Mouse (Mus musculus) forebrain, embryonic 15.5 days (tissue): Measurements from ENCODE around the gene Ankrd17. TPM values are rescaled to one million over a fixed set of nuclear protein-coding genes. Genes with fewer than 3 reads are reported as not detected.

Experiments used
- ATAC-seq: fragments of 200-750 bp; cut with Nextera tagmentation; replicated peaks from 2 replicates; pipeline ENCODE4 v1.8.0; 2017; ENCODE audit warnings: mild to moderate bottlenecking, moderate TSS enrichment, moderate library complexity
- H3K27ac ChIP-seq: fragments of 300-500 bp; sonication (generic); replicated peaks from 2 replicates; pipeline ENCODE4 v1.5.1; 2015; ENCODE audit warnings: mild to moderate bottlenecking, inconsistent platforms
- H3K27me3 ChIP-seq: fragments of 300-500 bp; sonication (generic); 2 replicates; pipeline ENCODE4 v1.6.1; 2015; ENCODE audit warnings: inconsistent platforms
- H3K36me3 ChIP-seq: fragments of 300-500 bp; sonication (generic); 2 replicates; pipeline ENCODE4 v1.6.1; 2015; ENCODE audit warnings: mild to moderate bottlenecking, inconsistent platforms
- H3K4me1 ChIP-seq: fragments of 300-500 bp; sonication (generic); 2 replicates; pipeline ENCODE4 v1.6.1; 2015; ENCODE audit warnings: inconsistent platforms
- H3K4me2 ChIP-seq: fragments of 300-500 bp; sonication (generic); replicated peaks from 2 replicates; pipeline ENCODE4 v1.6.1; 2015; ENCODE audit warnings: mild to moderate bottlenecking, inconsistent platforms
- H3K4me3 ChIP-seq: fragments of 300-500 bp; sonication (generic); 2 replicates; pipeline ENCODE4 v1.5.1; 2015; ENCODE audit warnings: mild to moderate bottlenecking, inconsistent platforms
- H3K9ac ChIP-seq: fragments of 300-500 bp; sonication (generic); replicated peaks from 2 replicates; pipeline ENCODE4 v1.6.1; 2015; ENCODE audit warnings: mild to moderate bottlenecking, inconsistent platforms
- H3K9me3 ChIP-seq: fragments of 300-500 bp; sonication (generic); 2 replicates; pipeline ENCODE4 v1.6.1; 2016; ENCODE audit warnings: inconsistent platforms
- WGBS: fragments of 180-500 bp; shearing (Covaris S2); methylation state at CpG from one replicate; pipeline ENCODE4 v1.1.7; 2015; ENCODE audit warnings: mixed read lengths; 5-methylcytosine and 5-hydroxymethylcytosine counted together
- polyA plus RNA-seq: library from polyadenylated mRNA; unstranded; fragments of >200 nt; fragmentation: Nextera tagmentation; extraction: Ambion mirVana; gene quantifications from 2 replicates; pipeline ENCODE4 v1.2.1, GENCODE M21; 2015

Gene Ankrd17
- polyA plus RNA-seq, 1 experiment from 2014 or later = 30.2 TPM

DNA sequence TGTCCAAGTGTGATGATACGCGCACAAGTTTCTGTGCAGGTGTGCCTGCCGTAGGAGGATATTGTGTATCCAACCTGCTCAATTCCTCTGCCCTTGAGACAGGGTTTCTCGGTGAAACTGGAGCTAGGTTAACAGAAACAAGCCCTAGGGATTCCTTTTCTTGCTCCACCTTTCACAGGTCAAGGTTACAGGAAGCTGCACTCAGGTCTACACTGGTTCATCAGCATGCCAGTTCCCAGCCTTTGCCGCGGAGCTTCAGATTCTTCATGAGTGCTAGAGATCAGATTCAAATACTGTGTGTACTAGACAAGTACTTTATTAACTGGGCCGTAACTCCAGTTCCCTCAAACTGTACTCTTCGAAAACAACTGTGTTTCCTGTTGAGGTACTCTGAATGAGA lies 131.2 kb downstream of the Ankrd17 start:
- H3K9me3 ChIP-seq = no peaks in the 10 kb centered on the region
- no peak overlapping the region for H3K9ac ChIP-seq
- no peak overlapping the region for H3K27ac ChIP-seq
- no peaks in the 10 kb centered on the region for H3K4me1 ChIP-seq
- ATAC-seq = no peak
- no peaks in the 10 kb centered on the region for H3K27me3 ChIP-seq
- 96% methylated on average over 8 of the region's 8 CpGs for WGBS
- H3K4me2 ChIP-seq = no peak overlapping the region
- H3K4me3 ChIP-seq = no peak overlapping the region
- peaks cover 86% of the 10 kb centered on the region for H3K36me3 ChIP-seq

DNA sequence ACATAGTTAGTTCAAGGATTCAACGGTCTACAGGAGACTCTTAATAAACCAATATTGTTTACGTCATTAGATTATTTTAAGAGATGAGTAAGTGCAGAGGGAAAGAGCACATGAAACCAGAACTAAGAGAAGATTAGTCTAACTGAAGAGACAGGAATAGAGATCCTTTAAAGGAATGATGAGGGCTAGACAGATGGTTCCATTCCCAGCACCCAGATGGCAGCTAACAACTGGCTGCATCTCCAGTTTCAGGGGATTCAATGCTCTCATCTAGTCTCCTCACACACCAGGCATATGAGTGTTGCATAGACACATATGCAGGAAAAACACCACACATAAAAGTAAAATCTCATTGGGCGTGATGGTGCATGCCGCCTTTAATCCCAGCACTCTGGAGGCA lies 133.1 kb downstream of the Ankrd17 start:
- H3K27me3 ChIP-seq = no peaks in the 10 kb centered on the region
- H3K27ac ChIP-seq = no peak overlapping the region
- no peak for ATAC-seq
- H3K4me2 ChIP-seq = no peak overlapping the region
- 98% methylated on average over 4 of the region's 4 CpGs for WGBS
- H3K9ac ChIP-seq = no peak overlapping the region
- H3K36me3 ChIP-seq = peaks cover 89% of the 10 kb centered on the region
- no peak overlapping the region for H3K4me3 ChIP-seq
- no peaks in the 10 kb centered on the region for H3K4me1 ChIP-seq
- H3K9me3 ChIP-seq = no peaks in the 10 kb centered on the region

DNA sequence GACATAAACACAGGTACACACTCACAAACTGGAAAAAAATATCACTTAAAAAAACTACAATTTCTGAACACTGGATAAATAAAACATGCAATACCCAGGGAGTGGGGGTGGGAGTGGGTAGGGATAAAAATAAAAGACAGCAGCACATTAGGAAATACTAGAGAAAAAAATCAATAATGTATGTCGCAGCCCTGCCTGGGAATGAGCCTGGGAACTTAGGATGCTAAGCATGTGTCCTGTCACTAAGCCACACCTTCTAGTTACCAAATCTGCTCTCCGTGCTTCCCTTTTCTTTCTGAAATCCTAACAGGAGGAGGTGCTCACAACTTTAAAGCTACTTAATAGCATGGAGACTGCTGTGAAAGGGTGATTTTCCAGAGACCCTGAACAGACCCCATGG lies 136.6 kb downstream of the Ankrd17 start:
- Histone ChIP-seq H3K9ac (no peak overlapping the region), H3K4me1 (no peaks in the 10 kb centered on the region), H3K36me3 (peaks cover 74% of the 10 kb centered on the region), H3K27ac (no peak overlapping the region), H3K4me3 (no peak overlapping the region), H3K9me3 (no peaks in the 10 kb centered on the region), H3K27me3 (no peaks in the 10 kb centered on the region), H3K4me2 (no peak overlapping the region)
- WGBS = 92% methylated on average over 2 of the region's 2 CpGs
- no peak for ATAC-seq

DNA sequence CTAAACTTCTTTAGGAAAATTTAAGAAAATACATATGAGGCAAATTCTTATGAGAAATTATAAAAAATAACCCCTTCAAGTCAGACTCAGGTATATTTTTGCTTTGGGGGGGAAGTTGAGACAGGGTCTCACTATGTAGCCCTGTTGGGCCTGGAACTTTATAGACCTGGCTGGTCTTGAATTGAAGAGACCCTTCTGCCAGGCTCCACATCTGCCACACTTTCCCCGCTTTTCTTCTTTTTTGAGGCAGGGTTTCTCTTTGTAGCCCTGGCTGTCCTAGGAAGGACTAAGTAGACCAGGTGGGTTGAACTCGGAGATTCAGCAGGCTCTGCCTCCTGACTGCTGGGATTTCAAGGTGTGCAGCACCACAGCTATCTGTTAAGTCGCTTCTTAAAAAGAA lies 139.7 kb downstream of the Ankrd17 start:
- WGBS = 89% methylated on average over 3 of the region's 3 CpGs
- Histone ChIP-seq H3K9me3 (no peaks in the 10 kb centered on the region), H3K9ac (no peak overlapping the region), H3K4me1 (peaks cover 11% of the 10 kb centered on the region), H3K4me2 (no peak overlapping the region), H3K36me3 (peaks cover 52% of the 10 kb centered on the region), H3K27me3 (no peaks in the 10 kb centered on the region), H3K4me3 (no peak overlapping the region), H3K27ac (no peak overlapping the region)
- ATAC-seq = no peak

DNA sequence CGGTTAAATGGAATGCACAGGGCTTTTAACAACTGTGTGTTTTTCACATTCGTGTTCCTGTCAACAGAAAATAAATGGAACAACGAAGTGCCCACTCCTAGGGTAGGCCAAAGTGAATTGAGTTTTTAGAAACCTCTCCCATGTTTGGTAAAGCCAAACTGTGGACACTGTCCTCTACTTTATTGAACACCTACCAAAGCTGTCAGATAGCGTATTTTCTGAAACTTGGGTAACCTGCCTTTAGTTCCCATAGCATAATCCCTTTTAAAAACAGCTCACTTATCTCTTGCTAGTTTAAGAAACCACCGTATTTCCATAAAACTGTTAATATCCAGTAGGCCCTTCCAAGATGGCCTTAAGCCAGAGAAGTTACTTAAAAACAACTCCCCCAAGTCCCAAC lies 141.6 kb downstream of the Ankrd17 start:
- Histone ChIP-seq H3K4me2 (no peak overlapping the region), H3K4me1 (peaks cover 11% of the 10 kb centered on the region), H3K27ac (no peak overlapping the region), H3K27me3 (no peaks in the 10 kb centered on the region), H3K9ac (no peak overlapping the region), H3K9me3 (no peaks in the 10 kb centered on the region), H3K36me3 (peaks cover 39% of the 10 kb centered on the region), H3K4me3 (no peak overlapping the region)
- ATAC-seq = no peak
- WGBS = 86% methylated on average over 5 of the region's 5 CpGs

DNA sequence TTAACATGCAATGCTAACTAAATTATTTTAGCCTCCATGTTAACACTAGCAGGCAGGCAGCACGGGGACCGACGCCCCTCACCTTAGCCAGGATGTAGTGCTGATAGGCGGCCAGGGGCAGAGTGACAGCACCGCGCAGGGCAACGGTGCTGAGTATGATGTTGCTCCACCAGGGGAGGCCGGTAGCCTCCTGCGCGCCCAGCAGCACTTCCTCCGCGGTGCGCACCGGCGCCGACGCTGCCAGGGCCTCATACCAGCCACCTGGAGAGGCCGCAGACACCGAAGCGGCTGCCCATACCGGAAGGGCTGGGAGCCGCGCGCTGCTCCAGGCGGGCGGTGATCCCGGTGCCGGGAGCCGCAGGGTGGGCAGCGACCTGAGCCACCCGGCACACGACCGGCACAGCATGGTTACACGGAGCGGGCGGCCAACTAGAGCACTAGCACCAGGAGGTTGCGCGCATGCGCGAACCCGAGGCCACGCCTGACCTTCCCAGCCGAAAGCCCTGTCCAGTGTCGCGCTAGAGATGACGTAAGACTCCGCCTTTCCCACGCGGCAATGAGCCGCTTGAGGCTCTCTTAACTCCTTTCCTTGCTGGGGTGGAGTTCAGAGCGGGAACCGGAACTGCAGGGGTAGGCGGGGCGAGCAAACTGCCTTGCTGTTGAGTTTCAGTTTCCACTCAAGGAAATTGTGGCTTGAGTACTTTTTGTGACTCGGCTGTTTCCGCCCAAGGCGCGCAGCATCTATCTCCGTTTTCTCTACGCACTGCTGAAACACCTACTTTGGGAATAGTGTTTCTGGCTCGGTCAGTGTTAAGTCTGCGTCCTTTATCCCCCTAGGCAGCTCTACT lies 142.6 kb downstream of the Ankrd17 start, which contains the start of gene Cox18:
Gene Cox18, minus strand, starts transcription at position 468 of the 848 bp plus-strand sequence.
- H3K36me3 ChIP-seq = peaks cover 38% of the 10 kb centered on the region
- ATAC-seq = peak; percentile 97
- peak within 1 kb of the TSS; percentile 75 for H3K4me3 ChIP-seq
- peak within 1 kb of the TSS; percentile 85 for H3K27ac ChIP-seq
- peaks cover 11% of the 10 kb centered on the region for H3K4me1 ChIP-seq
- peak within 1 kb of the TSS; percentile 76 for H3K9ac ChIP-seq
- WGBS = under 1% methylated on average over 62 of the region's 62 CpGs
- H3K27me3 ChIP-seq = no peaks in the 10 kb centered on the region
- peak within 1 kb of the TSS; percentile 84 for H3K4me2 ChIP-seq
- H3K9me3 ChIP-seq = no peaks in the 10 kb centered on the region

DNA sequence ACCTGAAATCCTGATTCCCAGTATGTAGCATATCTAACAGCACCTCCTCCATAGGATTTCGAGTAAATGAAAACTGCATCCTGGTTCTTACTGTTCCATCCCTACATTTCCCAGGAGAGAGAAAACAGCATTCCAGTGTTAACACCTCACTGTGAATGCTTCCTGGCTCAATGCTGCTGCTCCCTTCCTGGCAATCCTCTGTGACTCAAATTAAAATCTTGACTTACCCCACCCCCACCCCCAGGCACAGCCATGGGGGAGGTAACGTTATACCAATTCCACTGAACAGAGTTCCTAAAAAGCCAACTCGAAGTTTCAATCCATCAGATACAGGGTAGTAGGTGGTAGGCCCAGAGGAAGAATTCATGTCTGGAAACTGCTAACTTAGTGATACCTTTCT lies 143.4 kb downstream of the Ankrd17 start:
- 37% methylated on average over 3 of the region's 3 CpGs for WGBS
- Histone ChIP-seq H3K4me2 (peak overlapping the region; percentile 84), H3K4me3 (peak overlapping the region; percentile 75), H3K27ac (no peak overlapping the region), H3K36me3 (peaks cover 38% of the 10 kb centered on the region), H3K4me1 (peaks cover 11% of the 10 kb centered on the region), H3K9ac (peak overlapping the region; percentile 76), H3K9me3 (no peaks in the 10 kb centered on the region), H3K27me3 (no peaks in the 10 kb centered on the region)
- no peak for ATAC-seq

DNA sequence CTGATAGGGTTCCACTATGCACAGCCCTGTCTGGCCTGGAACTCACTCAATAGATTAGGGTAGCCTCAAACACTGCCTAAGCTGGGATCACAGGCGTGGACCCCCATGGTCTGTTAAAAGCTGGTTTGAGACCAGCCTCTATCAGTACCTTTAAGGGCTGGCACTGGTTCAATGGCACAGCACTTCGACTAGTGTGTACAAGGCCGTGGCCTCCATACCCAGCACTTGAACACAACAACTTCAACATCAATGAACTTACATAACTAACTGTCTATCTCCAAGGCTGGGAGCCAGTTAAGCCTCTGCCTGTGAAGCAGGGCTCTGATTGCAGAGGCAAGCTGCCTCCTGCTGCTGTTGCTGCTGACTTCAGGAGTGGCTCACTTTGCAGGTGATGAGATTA lies 148.6 kb downstream of the Ankrd17 start:
- H3K4me1 ChIP-seq = peaks cover 6% of the 10 kb centered on the region
- no peaks in the 10 kb centered on the region for H3K27me3 ChIP-seq
- H3K27ac ChIP-seq = no peak overlapping the region
- H3K9ac ChIP-seq = no peak overlapping the region
- H3K4me2 ChIP-seq = no peak overlapping the region
- peaks cover 42% of the 10 kb centered on the region for H3K36me3 ChIP-seq
- no peaks in the 10 kb centered on the region for H3K9me3 ChIP-seq
- H3K4me3 ChIP-seq = no peak overlapping the region
- no peak for ATAC-seq
- 95% methylated on average over 3 of the region's 3 CpGs for WGBS

DNA sequence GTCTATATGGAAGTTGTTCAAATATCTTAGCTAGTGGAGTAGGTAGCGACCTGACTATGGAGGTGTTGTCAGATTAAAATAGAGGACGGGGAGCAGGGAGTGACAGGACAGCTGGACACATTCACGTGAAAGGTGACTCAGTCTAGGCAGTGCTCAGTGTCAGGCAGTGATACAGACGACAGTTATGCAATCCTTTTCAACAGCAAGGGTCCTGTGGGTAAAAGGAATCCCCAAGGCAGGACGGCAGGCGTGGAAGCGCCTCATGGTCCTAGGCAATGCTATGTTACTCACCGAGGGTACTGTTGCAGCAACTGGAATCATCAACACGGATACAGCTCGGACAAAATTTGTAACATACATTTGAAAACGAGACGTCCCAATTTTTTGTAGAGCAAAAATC lies 149.2 kb downstream of the Ankrd17 start:
- Histone ChIP-seq H3K9ac (no peak overlapping the region), H3K36me3 (peaks cover 42% of the 10 kb centered on the region), H3K9me3 (no peaks in the 10 kb centered on the region), H3K4me1 (0 out of 2 replicates have a peak, but pooled peaks cover under 1% of the 10 kb centered on the region), H3K4me2 (no peak overlapping the region), H3K27me3 (no peaks in the 10 kb centered on the region), H3K4me3 (no peak overlapping the region), H3K27ac (no peak overlapping the region)
- ATAC-seq = no peak
- 95% methylated on average over 12 of the region's 12 CpGs for WGBS

DNA sequence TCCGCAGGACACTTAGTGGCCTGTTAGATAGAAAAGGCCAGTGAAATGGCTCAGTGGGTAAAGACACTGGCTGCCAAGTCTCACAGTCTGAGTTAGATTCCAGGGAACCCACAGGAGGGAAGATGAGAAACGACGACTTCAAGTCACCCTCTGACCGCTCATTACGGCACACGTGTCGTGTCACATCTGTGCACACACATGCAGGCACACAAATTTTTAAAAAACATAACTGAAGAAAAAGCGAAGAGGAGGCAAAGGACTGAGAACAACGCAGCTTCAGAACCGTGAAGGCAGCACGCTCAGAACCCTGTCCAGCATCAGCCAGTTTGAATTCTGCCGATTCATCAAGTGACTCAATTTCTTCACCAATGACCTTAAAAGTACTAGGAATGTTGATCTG lies 153.0 kb downstream of the Ankrd17 start:
- Histone ChIP-seq H3K9ac (no peak overlapping the region), H3K4me3 (no peak overlapping the region), H3K4me2 (no peak overlapping the region), H3K9me3 (no peaks in the 10 kb centered on the region), H3K27ac (no peak overlapping the region), H3K4me1 (no peaks in the 10 kb centered on the region), H3K36me3 (peaks cover 23% of the 10 kb centered on the region), H3K27me3 (no peaks in the 10 kb centered on the region)
- WGBS = 96% methylated on average over 12 of the region's 12 CpGs
- no peak for ATAC-seq

DNA sequence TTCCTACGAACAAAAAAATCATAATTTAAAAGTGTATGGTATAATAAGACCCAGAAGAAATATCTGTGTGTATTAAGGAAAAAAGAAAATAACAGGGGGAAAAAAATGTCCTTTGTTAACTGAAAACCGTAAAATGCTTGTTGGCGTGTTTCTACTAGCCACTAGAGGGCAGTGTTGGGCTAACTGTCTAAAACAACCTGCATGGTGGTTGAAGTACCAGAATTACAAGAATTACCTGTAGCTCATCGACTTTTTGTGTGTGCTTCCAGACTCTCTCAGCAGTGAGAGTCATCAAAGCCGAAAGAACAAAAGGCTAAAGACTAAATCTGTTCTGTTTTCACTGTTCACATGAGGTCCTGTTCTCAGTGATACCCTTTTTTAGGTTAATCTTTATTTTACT lies 163.2 kb downstream of the Ankrd17 start:
- no peak overlapping the region for H3K9ac ChIP-seq
- H3K4me2 ChIP-seq = no peak overlapping the region
- H3K36me3 ChIP-seq = no peaks in the 10 kb centered on the region
- WGBS = 23% methylated on average over 5 of the region's 5 CpGs
- H3K27ac ChIP-seq = no peak overlapping the region
- no peaks in the 10 kb centered on the region for H3K9me3 ChIP-seq
- no peaks in the 10 kb centered on the region for H3K4me1 ChIP-seq
- ATAC-seq = peak; percentile 64
- H3K4me3 ChIP-seq = no peak overlapping the region
- H3K27me3 ChIP-seq = no peaks in the 10 kb centered on the region

DNA sequence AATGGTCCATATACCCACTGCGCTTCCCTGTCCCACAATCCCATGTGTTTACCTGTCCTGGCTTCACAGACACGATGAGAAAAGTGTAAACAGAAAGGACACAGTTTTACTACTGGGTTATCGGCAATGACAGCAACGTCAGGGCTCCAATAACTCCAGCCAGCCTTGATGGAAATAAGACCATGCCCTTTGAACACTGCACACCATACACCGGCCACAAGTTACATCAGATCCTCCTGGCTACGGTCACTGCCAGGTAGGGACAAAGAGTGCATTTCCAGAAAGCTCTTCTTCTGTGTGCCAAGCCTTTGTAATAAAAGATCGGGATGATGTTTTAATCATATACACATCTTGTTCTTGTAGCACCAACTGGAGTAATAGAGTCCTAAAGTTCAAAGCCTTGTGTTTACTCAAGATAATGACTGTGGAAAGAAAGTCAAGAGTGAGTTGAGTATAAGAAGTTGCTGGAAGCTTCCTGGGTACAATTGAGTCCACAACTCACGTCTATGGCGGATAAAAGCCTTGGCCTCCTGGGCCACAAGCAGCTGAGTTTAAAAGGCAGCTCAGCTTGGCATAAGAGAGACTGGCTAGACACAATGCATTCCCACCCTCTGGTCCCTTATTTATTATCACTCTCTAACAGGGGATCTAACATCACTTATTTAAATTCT lies 163.8 kb downstream of the Ankrd17 start:
- Histone ChIP-seq H3K27me3 (no peaks in the 10 kb centered on the region), H3K27ac (no peak overlapping the region), H3K4me2 (no peak overlapping the region), H3K9ac (no peak overlapping the region), H3K36me3 (no peaks in the 10 kb centered on the region), H3K4me1 (no peaks in the 10 kb centered on the region), H3K4me3 (no peak overlapping the region), H3K9me3 (no peaks in the 10 kb centered on the region)
- 83% methylated on average over 9 of the region's 9 CpGs for WGBS
- ATAC-seq = peak; percentile 26; the same call in 1 of the 2 replicates
